Mouse (Mus musculus) spleen, adult 2 months (tissue): ENCODE measurements around the gene Mmp9.

Experiments used
- CTCF ChIP-seq: fragments of 200-500 bp; IDR thresholded peaks from 2 replicates; pipeline ENCODE4 v1.5.1; 2011; ENCODE audit warnings: mild to moderate bottlenecking, inconsistent platforms; ENCODE audit not compliant: insufficient read depth, insufficient read length, insufficient replicate concordance; ENCODE audit errors: extremely low read depth
- POLR2A ChIP-seq: fragments of 200-500 bp; IDR thresholded peaks from 2 replicates; pipeline ENCODE4 v1.6.1; 2011; ENCODE audit warnings: low read depth, low read length, inconsistent platforms

GRCm38 (mm10) chr2:164979749-164980148 is 39.2 kb downstream of the Mmp9 start:
- TF ChIP-seq POLR2A (no peak), CTCF (no peak)
